Mouse (Mus musculus): ENCODE measurements around the gene Gpr39. TPM values are rescaled to one million over a fixed set of nuclear protein-coding genes. Genes with fewer than 3 reads are reported as not detected.

Gpr39 gene
- polyA plus RNA-seq, 1 experiment from 2014 or later = 3.5 TPM

DNA sequence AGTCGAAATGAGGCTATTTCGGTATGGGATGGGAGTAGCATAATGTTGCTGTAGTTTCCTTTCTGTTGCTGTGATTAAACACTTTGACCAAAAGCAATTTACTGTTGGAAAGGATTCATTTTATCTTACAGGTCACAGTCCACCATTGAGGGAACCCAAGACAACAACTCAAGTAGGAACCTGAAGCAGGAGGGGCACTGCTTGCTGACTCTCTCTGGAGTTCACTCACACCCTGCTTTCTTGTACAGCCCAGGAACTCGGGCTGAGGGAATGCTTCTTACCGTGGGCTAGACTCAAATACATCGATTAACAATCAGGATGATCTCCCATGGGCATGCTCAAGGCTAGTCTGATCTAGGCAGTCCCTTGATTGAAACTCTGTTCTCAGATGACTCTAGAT, 14.1 kb upstream of the Gpr39 start:
- H3K9ac ChIP-seq = no peak overlapping the region
- 0 out of 2 replicates have a peak, but pooled peaks cover 4% of the 10 kb centered on the region for H3K4me1 ChIP-seq (replicated peaks)
- H3K4me3 ChIP-seq (replicated peaks) = no peak overlapping the region
- H3K36me3 ChIP-seq (replicated peaks) = no peaks in the 10 kb centered on the region
- no peak overlapping the region for H3K27ac ChIP-seq (replicated peaks)
- 37% methylated on average over 5 of the region's 5 CpGs for WGBS (ENCODE audit: insufficient replicate concordance)
- H3K27me3 ChIP-seq = no peaks in the 10 kb centered on the region
- no peaks in the 10 kb centered on the region for H3K9me3 ChIP-seq (replicated peaks)
- H3K4me2 ChIP-seq = no peak overlapping the region
- no peak for ATAC-seq (ENCODE audit: insufficient read depth)

DNA sequence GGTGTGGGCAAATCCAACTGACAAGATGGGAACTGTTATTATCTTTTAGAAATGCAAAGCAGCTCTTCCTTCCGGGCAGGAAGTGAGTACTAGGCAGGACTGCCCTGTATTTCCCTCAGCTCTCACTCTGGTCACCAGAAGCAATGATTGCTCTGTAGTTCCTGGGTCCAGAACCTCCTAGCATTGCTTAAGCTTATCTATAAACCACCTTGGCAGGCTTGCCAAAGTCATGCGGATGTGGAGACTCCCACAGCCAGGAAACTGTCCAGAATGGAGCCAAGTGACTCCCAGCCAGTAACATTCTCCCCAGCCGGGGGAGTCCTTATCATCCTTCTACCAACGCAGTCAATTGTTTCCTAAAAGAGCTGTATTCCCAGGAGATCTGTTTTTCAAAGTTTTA, 13.7 kb upstream of the Gpr39 start:
- no peak overlapping the region for H3K27ac ChIP-seq (replicated peaks)
- H3K4me1 ChIP-seq (replicated peaks) = 0 out of 2 replicates have a peak, but pooled peaks cover 4% of the 10 kb centered on the region
- H3K9me3 ChIP-seq (replicated peaks) = no peaks in the 10 kb centered on the region
- peak; percentile 31; the same call in 1 of the 2 replicates for ATAC-seq (ENCODE audit: insufficient read depth)
- H3K4me2 ChIP-seq = no peak overlapping the region
- 9% methylated on average over 4 of the region's 4 CpGs for WGBS (ENCODE audit: insufficient replicate concordance)
- no peak overlapping the region for H3K4me3 ChIP-seq (replicated peaks)
- H3K36me3 ChIP-seq (replicated peaks) = no peaks in the 10 kb centered on the region
- H3K9ac ChIP-seq = no peak overlapping the region
- H3K27me3 ChIP-seq = no peaks in the 10 kb centered on the region

GRCm38 (mm10) chr1:125665127-125665637, 11.6 kb upstream of the Gpr39 start:
- no peak overlapping the region for H3K27ac ChIP-seq (replicated peaks)
- no peaks in the 10 kb centered on the region for H3K9me3 ChIP-seq (replicated peaks)
- H3K4me2 ChIP-seq = no peak overlapping the region
- no peak overlapping the region for H3K9ac ChIP-seq
- no peaks in the 10 kb centered on the region for H3K36me3 ChIP-seq (replicated peaks)
- no peaks in the 10 kb centered on the region for H3K27me3 ChIP-seq
- H3K4me1 ChIP-seq (replicated peaks) = 0 out of 2 replicates have a peak, but pooled peaks cover 4% of the 10 kb centered on the region
- WGBS (ENCODE audit: insufficient replicate concordance) = 63% methylated on average over 5 of the region's 5 CpGs
- no peak for ATAC-seq (ENCODE audit: insufficient read depth)
- no peak overlapping the region for H3K4me3 ChIP-seq (replicated peaks)

DNA sequence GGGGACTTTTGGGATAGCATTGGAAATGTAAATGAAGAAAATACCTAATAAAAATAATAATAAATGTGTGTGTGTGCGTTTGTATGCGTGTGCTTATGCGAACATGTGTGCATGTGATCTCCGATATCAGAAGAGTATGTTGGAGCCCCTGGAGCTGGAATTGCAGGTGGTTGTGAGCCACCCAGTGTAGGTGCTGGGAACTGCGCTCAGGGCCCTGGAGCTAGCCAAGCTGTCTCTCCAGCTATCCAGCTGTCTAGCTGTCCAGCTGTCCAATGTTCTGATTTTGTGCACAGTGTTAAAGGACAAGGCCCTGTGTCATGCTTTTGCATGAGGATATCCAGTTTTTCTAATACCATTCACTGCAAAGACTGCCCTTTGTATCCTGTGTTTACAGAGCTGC, 7.8 kb upstream of the Gpr39 start:
- WGBS (ENCODE audit: insufficient replicate concordance) = 69% methylated on average over 5 of the region's 5 CpGs
- Histone ChIP-seq H3K4me3 (replicated peaks) (no peak overlapping the region), H3K27ac (replicated peaks) (no peak overlapping the region), H3K9ac (no peak overlapping the region), H3K4me1 (replicated peaks) (no peaks in the 10 kb centered on the region), H3K4me2 (no peak overlapping the region), H3K9me3 (replicated peaks) (no peaks in the 10 kb centered on the region), H3K27me3 (no peaks in the 10 kb centered on the region), H3K36me3 (replicated peaks) (no peaks in the 10 kb centered on the region)
- ATAC-seq (ENCODE audit: insufficient read depth) = no peak

DNA sequence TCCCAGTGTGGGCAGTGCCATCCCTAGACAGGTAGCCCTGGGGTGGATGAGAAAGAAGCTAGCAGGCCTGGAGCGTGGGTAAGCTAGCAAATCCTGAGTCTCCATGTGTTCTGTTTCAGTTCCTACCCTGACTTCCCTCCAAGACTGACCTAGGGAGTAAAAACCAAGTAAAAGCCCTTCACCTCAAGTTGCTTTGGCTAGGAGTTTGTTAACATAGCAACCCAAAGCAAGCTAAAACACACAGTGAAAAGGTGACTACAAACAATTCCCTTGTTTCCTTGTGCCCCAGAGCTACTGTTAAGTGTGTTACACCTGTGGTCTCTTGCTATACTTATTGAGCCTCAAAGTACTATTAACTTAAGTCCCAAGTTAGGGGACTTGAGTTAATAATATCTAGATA, 1.6 kb upstream of the Gpr39 start:
- Histone ChIP-seq H3K27ac (replicated peaks) (no peak overlapping the region), H3K27me3 (no peaks in the 10 kb centered on the region), H3K9me3 (replicated peaks) (no peaks in the 10 kb centered on the region), H3K4me1 (replicated peaks) (peaks cover 12% of the 10 kb centered on the region; the same call in 1 of the 2 replicates), H3K4me3 (replicated peaks) (no peak overlapping the region), H3K36me3 (replicated peaks) (no peaks in the 10 kb centered on the region), H3K9ac (no peak overlapping the region), H3K4me2 (no peak overlapping the region)
- WGBS (ENCODE audit: insufficient replicate concordance) = 46% methylated on average over 1 of the region's 1 CpGs
- ATAC-seq (ENCODE audit: insufficient read depth) = no peak

- Histone ChIP-seq H3K4me3 (replicated peaks) (peak overlapping the region; percentile 41), H3K36me3 (replicated peaks) (no peaks in the 10 kb centered on the region), H3K27ac (replicated peaks) (0 out of 2 replicates have a peak overlapping the region, but pooled peaks have one; percentile 41), H3K9ac (0 out of 2 replicates have a peak overlapping the region, but pooled peaks have one; percentile 35), H3K4me2 (peak overlapping the region; percentile 52), H3K27me3 (no peaks in the 10 kb centered on the region), H3K9me3 (replicated peaks) (no peaks in the 10 kb centered on the region), H3K4me1 (replicated peaks) (peaks cover 12% of the 10 kb centered on the region; the same call in 1 of the 2 replicates)
- 48% methylated on average over 5 of the region's 5 CpGs for WGBS (ENCODE audit: insufficient replicate concordance)
- no peak for ATAC-seq (ENCODE audit: insufficient read depth)
Observed at GRCm38 (mm10) chr1:125677286-125677685, 491 bp downstream of the Gpr39 start.

DNA sequence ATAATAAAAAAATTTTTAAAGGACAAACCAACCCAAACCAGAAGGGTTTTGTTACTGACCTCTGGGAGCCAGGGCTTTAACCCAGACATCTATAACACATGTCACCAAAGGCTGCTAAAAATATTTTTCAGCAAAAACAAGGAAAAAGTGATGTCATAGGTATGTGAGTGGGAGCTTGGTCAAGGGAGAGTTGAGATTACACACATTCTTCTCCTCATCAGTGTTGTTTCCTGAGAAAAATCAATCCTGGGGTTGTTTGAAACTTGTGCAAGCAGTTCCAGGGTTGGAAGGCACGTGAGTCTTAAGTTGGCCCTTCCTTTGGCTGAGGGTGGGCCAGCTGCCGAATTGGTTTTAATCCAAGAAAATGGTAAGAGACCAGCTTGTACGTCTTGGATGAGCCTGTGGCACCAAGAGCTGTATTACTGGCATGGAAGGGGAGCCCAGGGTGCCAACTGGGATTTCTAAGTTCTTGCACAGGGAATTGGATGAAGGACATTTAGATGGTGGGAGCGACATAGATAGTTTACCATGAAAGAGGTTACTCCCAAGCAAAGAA, 2.8 kb downstream of the Gpr39 start:
- Histone ChIP-seq H3K4me1 (replicated peaks) (peaks cover 12% of the 10 kb centered on the region; the same call in 1 of the 2 replicates), H3K4me3 (replicated peaks) (no peak overlapping the region), H3K4me2 (peak overlapping the region; percentile 52), H3K9me3 (replicated peaks) (no peaks in the 10 kb centered on the region), H3K36me3 (replicated peaks) (no peaks in the 10 kb centered on the region), H3K27ac (replicated peaks) (no peak overlapping the region), H3K9ac (no peak overlapping the region), H3K27me3 (no peaks in the 10 kb centered on the region)
- 58% methylated on average over 4 of the region's 4 CpGs for WGBS (ENCODE audit: insufficient replicate concordance)
- no peak for ATAC-seq (ENCODE audit: insufficient read depth)

DNA sequence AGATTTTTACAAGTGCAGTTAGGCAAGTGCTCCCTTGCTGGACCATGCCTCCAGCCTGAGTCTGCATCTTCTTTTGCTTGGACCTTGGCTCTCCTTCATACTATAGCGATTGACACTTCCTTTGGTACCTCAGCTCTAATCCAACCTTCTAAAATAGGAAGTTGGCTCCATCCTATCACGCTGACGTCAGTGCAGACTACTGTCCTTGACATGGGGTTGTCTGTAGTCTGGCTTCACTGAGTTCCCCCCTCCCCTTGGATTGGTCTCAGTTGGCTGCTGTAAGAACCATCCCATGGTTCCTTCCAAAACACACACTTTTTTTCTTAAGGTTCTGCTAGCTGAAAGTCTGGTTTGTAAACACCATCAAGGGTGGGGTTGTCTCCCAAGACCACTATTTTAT, 7.6 kb downstream of the Gpr39 start:
- ATAC-seq (ENCODE audit: insufficient read depth) = no peak
- 45% methylated on average over 3 of the region's 3 CpGs for WGBS (ENCODE audit: insufficient replicate concordance)
- Histone ChIP-seq H3K36me3 (replicated peaks) (no peaks in the 10 kb centered on the region), H3K4me1 (replicated peaks) (peaks cover 5% of the 10 kb centered on the region; the same call in 1 of the 2 replicates), H3K27ac (replicated peaks) (no peak overlapping the region), H3K4me2 (no peak overlapping the region), H3K4me3 (replicated peaks) (no peak overlapping the region), H3K9me3 (replicated peaks) (no peaks in the 10 kb centered on the region), H3K27me3 (no peaks in the 10 kb centered on the region), H3K9ac (no peak overlapping the region)

GRCm38 (mm10) chr1:125685304-125685703, 8.5 kb downstream of the Gpr39 start:
- Histone ChIP-seq H3K27me3 (no peaks in the 10 kb centered on the region), H3K4me2 (no peak overlapping the region), H3K4me1 (replicated peaks) (no peaks in the 10 kb centered on the region; the same call in 1 of the 2 replicates), H3K4me3 (replicated peaks) (no peak overlapping the region), H3K9ac (no peak overlapping the region), H3K36me3 (replicated peaks) (no peaks in the 10 kb centered on the region), H3K9me3 (replicated peaks) (no peaks in the 10 kb centered on the region), H3K27ac (replicated peaks) (no peak overlapping the region)
- ATAC-seq (ENCODE audit: insufficient read depth) = no peak
- WGBS (ENCODE audit: insufficient replicate concordance) = 60% methylated on average over 1 of the region's 1 CpGs

- ATAC-seq (ENCODE audit: insufficient read depth) = no peak
- H3K27ac ChIP-seq (replicated peaks) = no peak overlapping the region
- no peak overlapping the region for H3K4me2 ChIP-seq
- H3K27me3 ChIP-seq = no peaks in the 10 kb centered on the region
- H3K4me3 ChIP-seq (replicated peaks) = no peak overlapping the region
- no peak overlapping the region for H3K9ac ChIP-seq
- no peaks in the 10 kb centered on the region; the same call in 1 of the 2 replicates for H3K4me1 ChIP-seq (replicated peaks)
- WGBS (ENCODE audit: insufficient replicate concordance) = 71% methylated on average over 13 of the region's 13 CpGs
- H3K9me3 ChIP-seq (replicated peaks) = no peaks in the 10 kb centered on the region
- no peaks in the 10 kb centered on the region for H3K36me3 ChIP-seq (replicated peaks)
Observed at GRCm38 (mm10) chr1:125687701-125688420, 11.1 kb downstream of the Gpr39 start.

- no peaks in the 10 kb centered on the region for H3K27me3 ChIP-seq
- no peaks in the 10 kb centered on the region for H3K36me3 ChIP-seq (replicated peaks)
- no peak overlapping the region for H3K4me2 ChIP-seq
- H3K4me3 ChIP-seq (replicated peaks) = no peak overlapping the region
- no peaks in the 10 kb centered on the region for H3K4me1 ChIP-seq (replicated peaks)
- H3K27ac ChIP-seq (replicated peaks) = 0 out of 2 replicates have a peak overlapping the region, but pooled peaks have one; percentile 41
- no peak overlapping the region for H3K9ac ChIP-seq
- ATAC-seq (ENCODE audit: insufficient read depth) = no peak
- no peaks in the 10 kb centered on the region for H3K9me3 ChIP-seq (replicated peaks)
Observed at GRCm38 (mm10) chr1:125693541-125693940, 16.7 kb downstream of the Gpr39 start.

Measured in liver, embryonic 15.5 days (tissue).